Mouse (Mus musculus) MEL (cell line): ENCODE results near the gene Tfpt. TPM values are rescaled to one million over a fixed set of nuclear protein-coding genes. Genes with fewer than 3 reads are reported as not detected.
A peak's percentile ranks its signal among the peaks of the same experiment; 100 is the strongest.

Source experiments
- DNase-seq: peaks from one replicate; pipeline ENCODE4 v3.0.0; 2011; ENCODE audit warnings: low read depth, low spot score
- H3K27ac ChIP-seq: 2 replicates; pipeline ENCODE4 v1.5.1; 2012; ENCODE audit warnings: low read depth, mild to moderate bottlenecking, control low read depth, low read length, moderate library complexity; ENCODE audit not compliant: control insufficient read depth
- H3K27me3 ChIP-seq, 2 experiments: fragments of 150-350 bp in 1 of 2; sonication (generic) in 1 of 2; 2 replicates each; pipeline ENCODE4 v1.6.1; 2012; ENCODE audit warnings: low read length in 2 of 2, mild to moderate bottlenecking in 2 of 2, improper control_type of control experiment in 1 of 2, moderate library complexity in 1 of 2; ENCODE audit not compliant: insufficient read depth in 2 of 2, control insufficient read depth in 1 of 2
- H3K36me3 ChIP-seq, 2 experiments: 2 replicates each; pipeline ENCODE4 v1.6.1; 2012 to 2014; ENCODE audit warnings: low read length in 2 of 2, improper control_type of control experiment in 1 of 2, inconsistent platforms in 1 of 2, mild to moderate bottlenecking in 1 of 2; ENCODE audit not compliant: insufficient read depth in 2 of 2, control insufficient read depth in 1 of 2
- H3K4me1 ChIP-seq, 2 experiments: fragments of 150-350 bp in 1 of 2; sonication (generic) in 1 of 2; 2 replicates each; pipeline ENCODE4 v1.6.1; 2012; ENCODE audit warnings: low read length in 2 of 2, improper control_type of control experiment in 1 of 2, mild to moderate bottlenecking in 1 of 2; ENCODE audit not compliant: insufficient read depth in 2 of 2, control insufficient read depth in 1 of 2
- H3K4me3 ChIP-seq, 2 experiments: fragments of 150-350 bp in 1 of 2; sonication (generic) in 1 of 2; 2 replicates each; pipeline ENCODE4 v1.5.1; 2012; ENCODE audit warnings: low read depth in 2 of 2, low read length in 2 of 2, mild to moderate bottlenecking in 2 of 2, moderate library complexity in 2 of 2, control low read depth in 1 of 2, improper control_type of control experiment in 1 of 2; ENCODE audit not compliant: control insufficient read depth in 1 of 2, insufficient read depth in 1 of 2
- H3K79me2 ChIP-seq: 2 replicates; pipeline ENCODE4 v1.6.1; 2012; ENCODE audit warnings: mild to moderate bottlenecking, low read length, moderate library complexity; ENCODE audit not compliant: control insufficient read depth, poor library complexity, insufficient read depth
- H3K9ac ChIP-seq: 2 replicates; pipeline ENCODE4 v1.6.1; 2012; ENCODE audit warnings: low read depth, mild to moderate bottlenecking, control low read depth, low read length, moderate library complexity; ENCODE audit not compliant: control insufficient read depth, poor library complexity, severe bottlenecking
- H3K9me3 ChIP-seq: fragments of 150-350 bp; sonication (generic); replicated peaks from 2 replicates; pipeline ENCODE4 v1.6.1; 2012; ENCODE audit warnings: mild to moderate bottlenecking, low read length, improper control_type of control experiment, moderate library complexity; ENCODE audit not compliant: insufficient read depth
- CTCF ChIP-seq, 3 experiments: IDR thresholded peaks in 2 of 3; conservative IDR thresholded peaks in 1 of 3; 2 replicates each; pipeline ENCODE4 v1.5.1; 2011 to 2012; ENCODE audit warnings: low read length in 3 of 3, low read depth in 2 of 3, mild to moderate bottlenecking in 2 of 3, improper control_type of control experiment in 1 of 3, inconsistent platforms in 1 of 3, mixed read lengths in 1 of 3, moderate library complexity in 1 of 3; ENCODE audit not compliant: control insufficient read depth in 1 of 3, insufficient read depth in 1 of 3, poor library complexity in 1 of 3, severe bottlenecking in 1 of 3
- ELF1 ChIP-seq: IDR thresholded peaks from 2 replicates; pipeline ENCODE4 v1.6.1; 2014; ENCODE audit warnings: low read depth, mild to moderate bottlenecking, inconsistent platforms, low read length, improper control_type of control experiment, moderate library complexity
- EP300 ChIP-seq, 2 experiments: IDR thresholded peaks; 2 replicates each; pipeline ENCODE4 v1.6.1; 2011; ENCODE audit warnings: improper control_type of control experiment in 2 of 2, low read length in 2 of 2, low read depth in 1 of 2, mild to moderate bottlenecking in 1 of 2
- ETS1 ChIP-seq: IDR thresholded peaks from 2 replicates; pipeline ENCODE4 v1.6.1; 2012; ENCODE audit warnings: low read depth, mild to moderate bottlenecking, inconsistent platforms, low read length, improper control_type of control experiment, moderate library complexity
- GATA1 ChIP-seq: IDR thresholded peaks from 2 replicates; pipeline ENCODE4 v1.6.1; 2011; ENCODE audit warnings: low read depth, low read length, improper control_type of control experiment
- HCFC1 ChIP-seq: IDR thresholded peaks from 2 replicates; pipeline ENCODE4 v1.6.1; 2012; ENCODE audit warnings: low read depth, mild to moderate bottlenecking, inconsistent platforms, low read length, improper control_type of control experiment, moderate library complexity
- MAX ChIP-seq: IDR thresholded peaks from 2 replicates; pipeline ENCODE4 v1.6.1; 2011; ENCODE audit warnings: low read length, improper control_type of control experiment
- MXI1 ChIP-seq: IDR thresholded peaks from 2 replicates; pipeline ENCODE4 v1.6.1; 2011; ENCODE audit warnings: mild to moderate bottlenecking, low read depth, low read length, improper control_type of control experiment
- MYB ChIP-seq: IDR thresholded peaks from 2 replicates; pipeline ENCODE4 v1.6.1; 2011; ENCODE audit warnings: mild to moderate bottlenecking, low read depth, low read length, improper control_type of control experiment
- POLR2A ChIP-seq, 2 experiments: IDR thresholded peaks; 2 replicates each; pipeline ENCODE4 v1.6.1; 2011 to 2012; ENCODE audit warnings: low read length in 2 of 2, mild to moderate bottlenecking in 2 of 2, control low read depth in 1 of 2, improper control_type of control experiment in 1 of 2, low read depth in 1 of 2, moderate library complexity in 1 of 2; ENCODE audit not compliant: control insufficient read depth in 1 of 2, insufficient read depth in 1 of 2, poor library complexity in 1 of 2
- TCF12 ChIP-seq: IDR thresholded peaks from 2 replicates; pipeline ENCODE4 v1.6.1; 2014; ENCODE audit warnings: low read depth, mild to moderate bottlenecking, inconsistent platforms, low read length, improper control_type of control experiment, moderate library complexity
- USF1 ChIP-seq: IDR thresholded peaks from 2 replicates; pipeline ENCODE4 v1.6.1; 2014; ENCODE audit warnings: low read depth, mild to moderate bottlenecking, inconsistent platforms, low read length, improper control_type of control experiment, moderate library complexity
- USF2 ChIP-seq, 2 experiments: IDR thresholded peaks; 2 replicates each; pipeline ENCODE4 v1.6.1; 2011 to 2012; ENCODE audit warnings: improper control_type of control experiment in 2 of 2, low read length in 2 of 2, borderline replicate concordance in 1 of 2, inconsistent platforms in 1 of 2, low read depth in 1 of 2, mild to moderate bottlenecking in 1 of 2; ENCODE audit not compliant: insufficient read depth in 1 of 2
- polyA plus RNA-seq, 2 experiments: library from polyadenylated mRNA; stranded (reverse) in 1 of 2; unstranded in 1 of 2; fragments of >175 nt in 1 of 2; fragments of >200 nt in 1 of 2; gene quantifications; 2 replicates each; pipeline versions ENCODE4 v1.2.1 to v1.2.4; 2012; ENCODE audit warnings: low replicate concordance in 2 of 2, low read depth in 1 of 2; ENCODE audit not compliant: insufficient read length in 2 of 2, insufficient read depth in 1 of 2, missing spikeins in 1 of 2
- total RNA-seq: library from RNA; depleted of rRNA; stranded (reverse); fragments of 300-350 nt; gene quantifications from 2 replicates; pipeline ENCODE4 v1.2.3, GENCODE M21; 2012

Gene Tfpt
- total and polyA plus RNA-seq, 3 experiments: 42.4 to 50.0 TPM; not detected in 1

GRCm38 (mm10) chr7:3580029-3580428 is 49.7 kb downstream of the Tfpt start:
- Histone ChIP-seq H3K27me3 (no peaks in the 10 kb centered on the region), H3K4me1 (peaks cover 6 to 25% of the 10 kb centered on the region in 2 experiments), H3K79me2 (no peaks in the 10 kb centered on the region), H3K4me3 (no peak overlapping the region), H3K9ac (no peak overlapping the region), H3K9me3 (no peaks in the 10 kb centered on the region), H3K36me3 (peaks cover 0 to 25% of the 10 kb centered on the region in 2 experiments; a peak in 2 of 4 replicates), H3K27ac (no peak overlapping the region)
- TF ChIP-seq ETS1: no peak
- TF ChIP-seq MAX: no peak
- TF ChIP-seq EP300 (IDR thresholded peaks at IDR 0.05; ENCODE audit: low read depth in 1 of 2, low read length in 2 of 2): no peak
- TF ChIP-seq ELF1: no peak
- TF ChIP-seq MYB: no peak
- TF ChIP-seq CTCF (IDR thresholded peaks at IDR 0.05 in 2 of 3, conservative IDR thresholded peaks at IDR 0.05 in 1 of 3; ENCODE audit: control insufficient read depth in 1 of 3, insufficient read depth in 1 of 3, low read depth in 2 of 3, low read length in 3 of 3, poor library complexity in 1 of 3, severe bottlenecking in 1 of 3): no peak
- no peak for TF ChIP-seq POLR2A (IDR thresholded peaks at IDR 0.05; ENCODE audit: control insufficient read depth in 1 of 2, insufficient read depth in 1 of 2, low read depth in 1 of 2, low read length in 2 of 2, poor library complexity in 1 of 2)
- TF ChIP-seq USF2 (IDR thresholded peaks at IDR 0.05; ENCODE audit: borderline replicate concordance in 1 of 2, insufficient read depth in 1 of 2, low read depth in 1 of 2, low read length in 2 of 2): no peak
- no peak for TF ChIP-seq USF1
- no peak for DNase-seq

GRCm38 (mm10) chr7:3578952-3579546 is 50.7 kb downstream of the Tfpt start:
- Histone ChIP-seq H3K79me2 (no peaks in the 10 kb centered on the region), H3K36me3 (peaks cover 0 to 26% of the 10 kb centered on the region in 2 experiments; a peak in 2 of 4 replicates), H3K27me3 (no peaks in the 10 kb centered on the region), H3K9ac (peak overlapping the region; percentile 62), H3K4me1 (peaks cover 6 to 25% of the 10 kb centered on the region in 2 experiments), H3K9me3 (no peaks in the 10 kb centered on the region), H3K4me3 (peak overlapping the region; percentile 42 to 78), H3K27ac (peak overlapping the region; percentile 52)
- TF ChIP-seq POLR2A (IDR thresholded peaks at IDR 0.05; ENCODE audit: control insufficient read depth in 1 of 2, insufficient read depth in 1 of 2, low read depth in 1 of 2, low read length in 2 of 2, poor library complexity in 1 of 2): peak in 1 of 2 experiments; percentile 45; a peak in 1 of 4 replicates
- peak; percentile 40; the same call in 1 of the 2 replicates for TF ChIP-seq HCFC1
- TF ChIP-seq EP300 (IDR thresholded peaks at IDR 0.05; ENCODE audit: low read depth in 1 of 2, low read length in 2 of 2): no peak
- 0 out of 2 replicates have a peak, but pooled peaks have one; percentile 8 for TF ChIP-seq TCF12
- peak; percentile 17; the same call in 1 of the 2 replicates for TF ChIP-seq ELF1
- TF ChIP-seq MXI1: 0 out of 2 replicates have a peak, but pooled peaks have one; percentile 27
- no peak for TF ChIP-seq GATA1
- TF ChIP-seq MYB: no peak
- peak; percentile 57 for DNase-seq
